Mouse (Mus musculus): ENCODE measurements around the gene Gm10577.

GRCm38 (mm10) chr4:101043691-101044090, 23.2 kb upstream of the Gm10577 start:
- TF ChIP-seq CTCF (IDR thresholded peaks at IDR 0.05; ENCODE audit: low read depth) (no peak), EP300 (IDR thresholded peaks at IDR 0.05; ENCODE audit: low read depth) (no peak)
